Mouse (Mus musculus): ENCODE data around the gene Olfr692. TPM values are rescaled to one million over a fixed set of nuclear protein-coding genes. Genes with fewer than 3 reads are reported as not detected.

Olfr692 gene
- polyA plus RNA-seq, 1 experiment from 2014 or later: not detected

DNA sequence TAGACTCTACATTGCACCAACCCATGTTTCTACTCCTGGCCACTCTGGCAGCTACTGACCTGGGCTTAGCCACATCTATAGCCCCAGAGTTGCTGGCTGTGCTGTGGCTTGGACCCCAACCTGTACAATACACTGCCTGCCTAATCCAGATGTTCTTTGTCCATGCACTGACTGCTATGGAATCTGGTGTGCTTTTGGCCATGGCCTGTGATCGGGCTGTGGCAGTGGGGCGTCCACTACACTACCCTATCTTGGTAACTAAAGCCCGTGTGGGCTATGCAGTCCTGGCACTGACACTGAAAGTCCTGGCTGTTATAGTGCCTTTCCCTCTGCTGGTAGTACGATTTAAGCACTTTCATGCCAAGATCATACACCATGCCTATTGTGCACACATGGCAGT lies 491 bp downstream of the Olfr692 start:
- 86% methylated on average over 4 of the region's 4 CpGs for WGBS
- no peak for ATAC-seq (replicated peaks; ENCODE audit: extremely low read depth, insufficient read depth, low FRiP score)
- Histone ChIP-seq H3K4me3 (ENCODE audit: low read length) (no peak overlapping the region), H3K27me3 (ENCODE audit: control insufficient read depth, insufficient read depth, low read length) (no peaks in the 10 kb centered on the region), H3K27ac (ENCODE audit: low read length) (no peak overlapping the region), H3K4me2 (ENCODE audit: low read depth, low read length) (no peak overlapping the region), H3K36me3 (ENCODE audit: control insufficient read depth, insufficient read depth) (peaks cover 3% of the 10 kb centered on the region; the same call in 1 of the 2 replicates), H3K9me3 (replicated peaks; ENCODE audit: control insufficient read depth, low read length) (no peaks in the 10 kb centered on the region), H3K4me1 (ENCODE audit: control insufficient read depth, insufficient read depth, low read length) (peaks cover 4% of the 10 kb centered on the region), H3K9ac (ENCODE audit: low read length) (no peak overlapping the region)

DNA sequence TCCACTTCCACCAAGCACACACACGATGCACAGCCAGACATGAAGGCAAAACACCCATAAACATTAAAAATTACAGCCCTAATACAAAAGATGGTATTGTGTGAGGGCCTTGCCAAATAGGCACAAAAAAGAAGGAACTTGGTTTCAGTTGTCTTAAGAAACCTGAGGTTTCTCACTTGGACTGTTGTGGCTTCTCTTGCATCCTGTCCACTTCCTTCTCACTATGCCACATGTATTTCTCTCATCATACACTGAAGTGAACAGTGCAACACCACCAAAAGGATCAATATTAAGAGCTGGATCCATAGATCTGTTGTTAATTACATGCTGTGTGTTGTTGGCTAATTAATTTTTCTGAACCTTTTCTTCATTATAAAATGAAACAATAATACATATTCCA lies 4.9 kb downstream of the Olfr692 start:
- Histone ChIP-seq H3K9ac (ENCODE audit: low read length) (no peak overlapping the region), H3K9me3 (replicated peaks; ENCODE audit: control insufficient read depth, low read length) (no peaks in the 10 kb centered on the region), H3K36me3 (ENCODE audit: control insufficient read depth, insufficient read depth) (peaks cover 11% of the 10 kb centered on the region), H3K4me3 (ENCODE audit: low read length) (no peak overlapping the region), H3K27ac (ENCODE audit: low read length) (peak overlapping the region; percentile 81), H3K4me2 (ENCODE audit: low read depth, low read length) (no peak overlapping the region), H3K27me3 (ENCODE audit: control insufficient read depth, insufficient read depth, low read length) (no peaks in the 10 kb centered on the region), H3K4me1 (ENCODE audit: control insufficient read depth, insufficient read depth, low read length) (peaks cover 9% of the 10 kb centered on the region)
- ATAC-seq (replicated peaks; ENCODE audit: extremely low read depth, insufficient read depth, low FRiP score): no peak
- 88% methylated on average over 1 of the region's 1 CpGs for WGBS

DNA sequence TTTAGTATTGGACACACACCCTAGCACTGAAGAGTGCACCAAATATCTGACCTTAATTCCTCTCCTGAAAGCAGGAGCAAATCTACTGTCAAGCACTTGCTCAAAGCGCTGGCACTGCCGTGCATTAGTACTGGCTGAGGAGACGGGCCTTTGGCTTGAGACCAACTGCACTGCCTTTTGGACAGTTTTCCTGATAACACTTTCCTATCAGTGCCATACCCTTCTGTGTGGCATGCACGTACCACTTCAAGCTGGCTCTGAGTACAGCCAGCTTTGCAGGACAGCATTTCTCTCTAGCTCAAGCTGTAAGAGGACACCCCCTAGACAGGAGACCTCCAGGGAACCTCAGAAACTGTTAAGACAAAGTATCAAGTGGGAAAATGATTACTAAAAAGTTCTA lies 5.5 kb downstream of the Olfr692 start:
- ATAC-seq (replicated peaks; ENCODE audit: extremely low read depth, insufficient read depth, low FRiP score): peak; percentile 95

DNA sequence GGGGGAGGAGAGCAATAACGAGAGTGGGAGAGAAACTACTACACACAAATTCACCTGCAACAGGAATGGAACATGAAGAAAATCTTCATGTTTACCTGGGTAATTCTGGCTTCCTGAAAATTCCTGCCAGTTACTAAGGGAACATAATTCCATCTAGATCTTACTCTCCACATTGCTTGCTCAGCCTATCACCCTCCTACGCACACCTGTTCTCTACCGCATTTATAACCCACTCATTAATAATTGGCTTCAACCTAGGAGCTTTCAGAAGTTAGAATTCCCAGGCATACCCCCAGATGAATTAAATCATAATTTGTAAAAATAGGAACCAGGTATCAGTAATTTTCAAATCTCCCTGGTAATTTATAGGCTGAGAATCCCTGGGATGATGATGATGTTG lies 5.9 kb downstream of the Olfr692 start:
- Histone ChIP-seq H3K4me1 (ENCODE audit: control insufficient read depth, insufficient read depth, low read length) (peaks cover 9% of the 10 kb centered on the region), H3K27ac (ENCODE audit: low read length) (peak overlapping the region; percentile 81), H3K36me3 (ENCODE audit: control insufficient read depth, insufficient read depth) (peaks cover 21% of the 10 kb centered on the region), H3K9me3 (replicated peaks; ENCODE audit: control insufficient read depth, low read length) (no peaks in the 10 kb centered on the region), H3K27me3 (ENCODE audit: control insufficient read depth, insufficient read depth, low read length) (no peaks in the 10 kb centered on the region), H3K9ac (ENCODE audit: low read length) (0 out of 2 replicates have a peak overlapping the region, but pooled peaks have one; percentile 25), H3K4me2 (ENCODE audit: low read depth, low read length) (no peak overlapping the region), H3K4me3 (ENCODE audit: low read length) (no peak overlapping the region)
- ATAC-seq (replicated peaks; ENCODE audit: extremely low read depth, insufficient read depth, low FRiP score): no peak
- WGBS: 82% methylated on average over 3 of the region's 3 CpGs

More for the DNA sequence above, 5.5 kb downstream of the Olfr692 start:
- 34% methylated on average over 4 of the region's 4 CpGs for WGBS
- Histone ChIP-seq H3K4me2 (ENCODE audit: low read depth, low read length) (no peak overlapping the region), H3K9me3 (replicated peaks; ENCODE audit: control insufficient read depth, low read length) (no peaks in the 10 kb centered on the region), H3K27ac (ENCODE audit: low read length) (peak overlapping the region; percentile 81), H3K36me3 (ENCODE audit: control insufficient read depth, insufficient read depth) (peaks cover 17% of the 10 kb centered on the region), H3K4me1 (ENCODE audit: control insufficient read depth, insufficient read depth, low read length) (peaks cover 9% of the 10 kb centered on the region), H3K9ac (ENCODE audit: low read length) (0 out of 2 replicates have a peak overlapping the region, but pooled peaks have one; percentile 25), H3K4me3 (ENCODE audit: low read length) (no peak overlapping the region), H3K27me3 (ENCODE audit: control insufficient read depth, insufficient read depth, low read length) (no peaks in the 10 kb centered on the region)

DNA sequence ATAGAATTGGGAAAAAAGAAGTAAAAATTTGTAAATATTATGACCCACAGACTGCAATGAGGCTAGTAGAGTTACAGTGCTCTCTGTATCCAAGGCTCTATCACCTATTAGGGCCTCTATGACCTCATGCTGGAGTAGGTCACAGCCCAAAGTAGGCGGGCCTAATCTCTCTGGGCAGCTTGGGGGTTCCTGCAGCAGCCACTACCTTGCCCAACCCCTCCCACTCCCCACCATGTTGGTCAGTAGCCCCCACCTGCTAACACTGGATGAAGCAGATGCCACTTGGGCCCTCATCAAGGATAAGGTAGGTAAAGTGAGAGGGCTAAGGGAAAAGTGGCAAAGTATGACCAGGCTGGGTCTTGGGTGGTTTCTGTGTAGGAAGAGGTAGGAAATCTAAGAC lies 6.8 kb downstream of the Olfr692 start, which contains the start of gene Gm5901:
Gene Gm5901, plus strand, starts transcription at position 173 of the 400 bp plus-strand sequence.
- no peak within 1 kb of the TSS for H3K4me2 ChIP-seq (ENCODE audit: low read depth, low read length)
- 71% methylated on average over 1 of the region's 1 CpGs for WGBS
- peak within 1 kb of the TSS; percentile 81 for H3K27ac ChIP-seq (ENCODE audit: low read length)
- H3K9ac ChIP-seq (ENCODE audit: low read length): no peak within 1 kb of the TSS
- ATAC-seq (replicated peaks; ENCODE audit: extremely low read depth, insufficient read depth, low FRiP score): no peak
- no peaks in the 10 kb centered on the region for H3K9me3 ChIP-seq (replicated peaks; ENCODE audit: control insufficient read depth, low read length)
- H3K4me1 ChIP-seq (ENCODE audit: control insufficient read depth, insufficient read depth, low read length): peaks cover 9% of the 10 kb centered on the region
- H3K27me3 ChIP-seq (ENCODE audit: control insufficient read depth, insufficient read depth, low read length): no peaks in the 10 kb centered on the region
- no peak within 1 kb of the TSS for H3K4me3 ChIP-seq (ENCODE audit: low read length)
- peaks cover 29% of the 10 kb centered on the region for H3K36me3 ChIP-seq (ENCODE audit: control insufficient read depth, insufficient read depth)

DNA sequence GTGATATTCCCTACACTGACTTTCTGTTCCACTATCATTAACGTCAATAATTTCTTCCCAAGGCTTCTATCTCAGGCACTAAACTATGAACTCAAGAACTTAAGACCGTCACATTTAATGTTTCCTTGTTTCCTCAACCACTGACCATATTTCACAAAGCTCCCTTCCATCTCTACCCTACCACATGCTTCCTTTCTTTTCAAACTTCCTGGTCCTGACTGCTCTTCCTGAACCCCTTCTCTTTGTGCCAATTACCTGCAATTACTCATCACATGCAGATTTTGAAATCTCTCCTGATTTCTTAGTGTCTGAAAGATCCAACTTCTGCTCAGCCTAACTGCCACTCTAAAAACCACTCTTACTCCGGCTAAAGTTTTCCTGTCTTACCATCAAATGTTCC lies 12.3 kb downstream of the Olfr692 start:
- Histone ChIP-seq H3K27me3 (ENCODE audit: control insufficient read depth, insufficient read depth, low read length) (no peaks in the 10 kb centered on the region), H3K9me3 (replicated peaks; ENCODE audit: control insufficient read depth, low read length) (no peaks in the 10 kb centered on the region), H3K9ac (ENCODE audit: low read length) (no peak overlapping the region), H3K4me2 (ENCODE audit: low read depth, low read length) (no peak overlapping the region), H3K27ac (ENCODE audit: low read length) (no peak overlapping the region), H3K36me3 (ENCODE audit: control insufficient read depth, insufficient read depth) (peaks cover 64% of the 10 kb centered on the region), H3K4me1 (ENCODE audit: control insufficient read depth, insufficient read depth, low read length) (no peaks in the 10 kb centered on the region), H3K4me3 (ENCODE audit: low read length) (no peak overlapping the region)
- WGBS: 92% methylated on average over 3 of the region's 3 CpGs
- no peak for ATAC-seq (replicated peaks; ENCODE audit: extremely low read depth, insufficient read depth, low FRiP score)

DNA sequence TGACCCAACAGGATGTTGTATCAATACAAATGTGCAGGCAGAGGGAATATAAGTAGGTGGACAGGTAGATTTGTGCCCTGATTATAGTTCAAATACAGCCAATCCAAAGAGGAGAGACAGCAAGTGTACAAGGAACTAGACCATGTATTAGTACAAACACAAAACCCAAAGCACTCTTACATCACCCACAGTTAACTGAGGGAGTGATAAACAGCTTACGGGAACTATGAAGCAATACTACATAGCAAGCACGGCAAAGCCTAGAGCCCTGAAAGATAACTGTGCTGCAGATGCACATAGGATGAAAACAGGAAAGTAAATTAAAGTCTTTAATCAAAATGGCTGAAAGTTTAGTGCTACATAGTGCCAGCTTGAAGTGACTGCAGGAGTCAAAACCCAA lies 19.7 kb downstream of the Olfr692 start:
- Histone ChIP-seq H3K9me3 (replicated peaks; ENCODE audit: control insufficient read depth, low read length) (no peaks in the 10 kb centered on the region), H3K9ac (ENCODE audit: low read length) (no peak overlapping the region), H3K4me2 (ENCODE audit: low read depth, low read length) (no peak overlapping the region), H3K4me1 (ENCODE audit: control insufficient read depth, insufficient read depth, low read length) (no peaks in the 10 kb centered on the region), H3K27me3 (ENCODE audit: control insufficient read depth, insufficient read depth, low read length) (no peaks in the 10 kb centered on the region), H3K27ac (ENCODE audit: low read length) (no peak overlapping the region), H3K4me3 (ENCODE audit: low read length) (no peak overlapping the region), H3K36me3 (ENCODE audit: control insufficient read depth, insufficient read depth) (peaks cover 61% of the 10 kb centered on the region)
- 95% methylated on average over 2 of the region's 2 CpGs for WGBS
- ATAC-seq (replicated peaks; ENCODE audit: extremely low read depth, insufficient read depth, low FRiP score): no peak

DNA sequence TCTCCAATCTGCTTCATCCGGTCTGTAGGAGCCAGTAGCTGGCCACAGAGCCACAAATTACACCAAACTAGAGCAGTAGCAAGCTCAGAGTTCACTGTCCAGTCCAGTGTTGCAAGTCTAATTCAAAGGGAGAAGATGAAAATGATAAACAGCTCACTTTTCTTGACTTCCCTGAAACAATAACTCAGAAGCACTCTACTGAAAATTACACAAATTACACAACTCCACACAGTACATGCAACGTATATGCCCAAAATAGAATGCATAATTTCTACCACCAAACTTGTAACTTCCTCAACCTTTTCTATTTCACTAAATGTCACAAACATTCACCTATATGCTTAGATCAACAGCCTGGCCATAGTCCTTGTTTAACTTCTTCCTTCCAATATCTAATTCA lies 22.2 kb downstream of the Olfr692 start:
- H3K27me3 ChIP-seq (ENCODE audit: control insufficient read depth, insufficient read depth, low read length): no peaks in the 10 kb centered on the region
- no peak overlapping the region for H3K27ac ChIP-seq (ENCODE audit: low read length)
- no peak overlapping the region for H3K4me2 ChIP-seq (ENCODE audit: low read depth, low read length)
- no peak for ATAC-seq (replicated peaks; ENCODE audit: extremely low read depth, insufficient read depth, low FRiP score)
- H3K9ac ChIP-seq (ENCODE audit: low read length): no peak overlapping the region
- peaks cover 41% of the 10 kb centered on the region for H3K36me3 ChIP-seq (ENCODE audit: control insufficient read depth, insufficient read depth)
- no peaks in the 10 kb centered on the region for H3K4me1 ChIP-seq (ENCODE audit: control insufficient read depth, insufficient read depth, low read length)
- no peaks in the 10 kb centered on the region for H3K9me3 ChIP-seq (replicated peaks; ENCODE audit: control insufficient read depth, low read length)
- no peak overlapping the region for H3K4me3 ChIP-seq (ENCODE audit: low read length)
- WGBS: 85% methylated on average over 2 of the region's 2 CpGs

DNA sequence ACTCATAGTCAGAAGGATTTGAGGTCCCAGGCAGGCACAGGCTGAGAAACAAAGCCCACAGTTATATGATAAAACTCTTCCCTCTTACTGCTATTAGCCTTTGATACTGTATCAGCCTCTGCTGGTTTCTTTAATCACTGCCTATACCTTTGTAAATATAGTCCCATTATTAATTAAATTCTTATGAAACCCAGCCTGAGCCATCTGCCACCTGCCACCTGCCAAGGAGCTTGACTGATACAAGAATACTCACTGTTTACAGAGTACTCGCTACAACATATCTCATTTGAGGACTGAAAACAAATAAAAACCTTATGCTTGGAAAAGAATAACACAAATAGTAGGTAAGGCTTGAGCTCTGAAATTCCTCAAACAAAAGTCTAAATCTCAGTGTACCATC lies 26.6 kb downstream of the Olfr692 start:
- no peaks in the 10 kb centered on the region for H3K27me3 ChIP-seq (ENCODE audit: control insufficient read depth, insufficient read depth, low read length)
- H3K36me3 ChIP-seq (ENCODE audit: control insufficient read depth, insufficient read depth): peaks cover 9% of the 10 kb centered on the region
- H3K9me3 ChIP-seq (replicated peaks; ENCODE audit: control insufficient read depth, low read length): no peaks in the 10 kb centered on the region
- no peak overlapping the region for H3K9ac ChIP-seq (ENCODE audit: low read length)
- H3K4me1 ChIP-seq (ENCODE audit: control insufficient read depth, insufficient read depth, low read length): peaks cover 16% of the 10 kb centered on the region
- WGBS: 87% methylated on average over 1 of the region's 1 CpGs
- no peak overlapping the region for H3K4me3 ChIP-seq (ENCODE audit: low read length)
- no peak overlapping the region for H3K27ac ChIP-seq (ENCODE audit: low read length)
- H3K4me2 ChIP-seq (ENCODE audit: low read depth, low read length): no peak overlapping the region
- ATAC-seq (replicated peaks; ENCODE audit: extremely low read depth, insufficient read depth, low FRiP score): no peak

Data from heart, embryonic 16.5 days (tissue).